9 mouse cellular contexts compared by ENCODE assay signal in the genomic region with DNA sequence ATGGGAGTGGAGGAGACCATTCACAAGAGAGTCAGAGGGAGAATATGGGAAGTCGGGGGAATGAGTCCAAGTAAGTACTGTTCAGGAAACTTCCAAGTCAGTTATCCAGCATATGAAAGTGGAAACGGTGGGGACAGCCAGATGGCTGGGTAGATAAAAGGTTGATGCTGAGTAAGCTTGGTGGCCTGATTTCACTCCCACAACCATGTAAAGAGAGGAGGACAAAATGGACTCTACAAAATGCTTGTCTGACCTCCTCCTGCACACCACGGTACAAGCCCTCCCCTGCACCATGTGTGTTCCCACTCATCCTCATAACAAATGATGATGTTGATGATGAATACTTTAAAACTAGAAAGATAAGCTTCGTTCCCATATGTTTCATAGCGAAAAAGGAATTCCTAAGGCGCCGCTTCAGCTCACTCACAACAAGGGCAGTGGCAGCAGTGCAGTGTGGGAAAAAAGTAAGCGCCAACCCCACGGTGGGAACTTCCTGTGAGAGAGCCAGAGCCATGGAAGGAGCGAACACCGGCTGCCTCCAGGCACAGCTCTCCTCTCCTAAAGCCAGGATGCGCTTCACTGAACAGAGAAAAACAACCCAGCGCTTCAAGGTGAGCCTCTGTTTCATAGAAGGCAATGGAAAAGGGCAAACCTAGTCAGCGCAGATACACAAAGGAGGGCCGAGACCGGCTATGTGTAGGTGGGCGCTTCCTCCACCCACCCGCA. TPM values are rescaled to one million over a fixed set of nuclear protein-coding genes. Genes with fewer than 3 reads are reported as not detected.
DNase-seq lines count a peak whose midpoint lies in the region; TF ChIP-seq lines count a peak whose summit lies in the region.
"Had no signal": no experiment of that assay in that cellular context is flagged by ENCODE, and none has a peak within 500 bp of the region (broad histone marks: within the 10 kb centered on the region; RNA-seq: fewer than 3 reads in every experiment).

No protein-coding gene starts in this region.

- peak overlapping the region; percentile 22; the same call in 1 of the 2 replicates for H3K4me3 ChIP-seq in layer of hippocampus, adult 2 months
- H3K4me3 ChIP-seq: embryonic facial prominence, embryonic 10.5 days had no signal

- DNase-seq in layer of hippocampus, adult 2 months (ENCODE audit: low spot score in 2 of 2) = no peak
- no peak for DNase-seq in layer of hippocampus, postnatal 14 days (ENCODE audit: low spot score in 2 of 2)
- DNase-seq in brain, adult 2 months (ENCODE audit: low read depth, low spot score) = peak; percentile 59
- peak; percentile 66 for DNase-seq in kidney, adult 18-20 months
- DNase-seq in naive thymus-derived CD4-positive, alpha-beta T cell, adult 2 months (ENCODE audit: low read depth) = peak; percentile 54
- no peak for DNase-seq in cerebellum, adult 11 months
- DNase-seq in adrenal gland, adult 8-10 months = no peak
- no peak for DNase-seq in cerebellum, postnatal 25 days

- H3K27ac ChIP-seq in layer of hippocampus, adult 2 months = no peak overlapping the region
- H3K27ac ChIP-seq: embryonic facial prominence, embryonic 10.5 days had no signal

- no peak for TF ChIP-seq CTCF in layer of hippocampus, adult 2 months (conservative IDR thresholded peaks at IDR 0.05)

RNA-seq across cellular contexts. Expression of a gene that starts 26.5 kb away (rescaled TPM):
- total RNA-seq in layer of hippocampus, adult 2 months (2021) = 1 to 10 TPM; 7.8 to 8.1 TPM
- 10 to 100 TPM in 1 of 2 experiments, 1 to 10 TPM in 1; 9.9 to 11.0 TPM for total RNA-seq in layer of hippocampus, postnatal 14 days (2021)
- 1 to 10 TPM; 5.8 to 7.7 (median 6.9) TPM for total RNA-seq in adrenal gland, adult 8-10 months (2022)

Comparison
In these comparisons a context has a peak if more than half of its experiments do, and no peak if none do; other contexts are left out.
1. DNase-seq: peak in brain, adult 2 months (single experiment), kidney, adult 18-20 months (single experiment) and naive thymus-derived CD4-positive, alpha-beta T cell, adult 2 months (single experiment); none in layer of hippocampus, adult 2 months (0 of 2), layer of hippocampus, postnatal 14 days (0 of 2), cerebellum, adult 11 months (single experiment), adrenal gland, adult 8-10 months (single experiment) and cerebellum, postnatal 25 days (0 of 2).